Mouse (Mus musculus): ENCODE data around the gene Zp3.

Gene Zp3

DNA sequence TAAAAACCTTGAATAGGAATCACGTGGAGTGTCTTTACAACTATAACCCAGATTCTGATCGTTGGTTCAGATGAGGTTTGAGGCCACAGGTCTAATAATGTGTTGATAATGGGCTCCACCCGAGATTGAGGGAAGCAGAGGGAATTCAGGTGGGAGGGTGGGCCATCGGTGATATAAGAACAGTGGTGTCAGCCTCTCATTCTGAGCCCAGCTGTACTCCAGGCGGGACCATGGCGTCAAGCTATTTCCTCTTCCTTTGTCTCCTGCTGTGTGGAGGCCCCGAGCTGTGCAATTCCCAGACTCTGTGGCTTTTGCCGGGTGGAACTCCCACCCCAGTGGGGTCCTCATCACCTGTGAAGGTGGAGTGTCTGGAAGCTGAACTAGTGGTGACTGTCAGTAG is at the start of gene Zp3:
TSS of gene Zp3 (plus strand) at position 196 of the 400 bp plus-strand sequence.
- no peak for DNase-seq (ENCODE audit: low spot score)

DNA sequence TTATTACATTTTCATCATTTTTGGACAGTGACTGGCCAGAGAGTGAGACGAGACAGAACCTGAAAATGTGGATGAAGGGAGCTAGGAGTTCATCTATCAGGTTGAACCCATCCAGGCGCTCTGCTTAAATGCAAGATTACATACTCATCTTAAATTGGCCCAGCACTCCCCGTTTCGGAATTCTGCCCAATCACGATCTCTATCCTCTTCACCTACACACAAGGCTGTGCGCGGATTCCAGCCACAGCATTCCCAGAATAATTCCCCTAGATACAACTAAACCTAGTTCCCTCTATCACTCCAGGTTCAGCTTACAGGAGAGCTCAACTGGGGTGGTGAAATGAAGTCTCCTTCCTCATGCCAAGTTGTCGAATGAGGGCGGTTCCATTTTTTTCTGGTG is 48.4 kb upstream of the Zp3 start:
- no peak for DNase-seq (ENCODE audit: low spot score)

GRCm38 (mm10) chr5:135932359-135932758 is 47.5 kb upstream of the Zp3 start:
- DNase-seq (ENCODE audit: low spot score) = no peak

DNA sequence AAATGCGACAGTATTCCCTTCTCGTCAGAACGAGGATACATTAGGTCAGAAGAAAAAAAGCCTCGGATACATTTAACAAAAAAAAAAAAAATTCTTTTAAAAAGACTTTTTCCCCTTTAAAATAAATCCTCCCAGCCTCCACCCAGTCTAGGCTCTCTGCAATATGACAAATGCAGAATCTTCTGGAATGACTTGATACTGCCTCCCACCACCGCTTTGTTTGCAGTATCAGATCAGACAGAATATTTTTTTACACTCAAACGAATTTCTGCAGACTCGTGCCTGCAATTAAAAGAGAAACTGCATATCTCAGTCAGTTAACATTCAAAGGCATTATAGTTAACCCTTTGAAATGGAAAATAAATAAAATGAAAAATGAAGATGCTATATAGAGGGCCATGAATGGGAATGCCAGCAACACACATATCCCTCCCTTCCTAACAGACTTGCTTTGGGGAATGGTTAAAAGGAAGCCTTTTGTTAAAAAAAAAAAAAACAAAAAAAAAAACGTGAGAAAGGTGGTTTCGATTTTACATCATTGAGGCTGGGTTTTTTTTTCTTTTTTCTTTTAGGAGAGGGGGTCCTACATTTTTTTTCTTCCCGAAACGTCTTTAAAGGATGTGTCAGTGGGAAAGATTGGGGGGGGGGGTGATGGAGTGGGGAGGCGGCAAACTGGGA is 46.5 kb upstream of the Zp3 start:
- no peak for DNase-seq (ENCODE audit: low spot score)

DNA sequence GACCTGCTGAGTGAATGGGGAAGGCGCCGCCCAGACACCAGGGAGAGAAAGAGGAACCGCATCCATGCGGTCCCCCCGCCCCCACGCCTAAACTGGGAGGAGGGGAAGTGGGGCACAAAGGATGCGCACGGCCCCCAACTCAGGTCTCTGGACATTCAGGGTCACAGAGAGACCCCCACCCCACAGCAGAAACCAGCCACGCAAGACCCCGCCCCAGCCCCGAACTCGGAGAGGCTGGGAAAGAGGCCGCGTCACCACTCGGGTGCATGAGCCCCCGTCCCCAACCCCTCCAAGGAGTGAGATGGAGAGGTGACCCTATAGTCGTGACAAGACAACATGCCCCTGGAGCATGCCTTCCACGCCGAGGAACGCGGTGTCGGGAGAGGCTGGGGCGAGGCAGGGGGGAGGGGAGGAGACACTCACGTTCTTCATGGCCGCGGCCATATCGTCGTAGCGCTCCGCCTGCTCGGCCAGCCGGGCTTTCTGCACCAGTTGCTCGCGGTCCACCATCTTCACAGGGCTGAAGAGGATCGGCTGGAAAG is 45.9 kb upstream of the Zp3 start:
- peak; percentile 66 for DNase-seq (ENCODE audit: low spot score)

- DNase-seq (ENCODE audit: low spot score) = peak; percentile 97
Observed at GRCm38 (mm10) chr5:135934481-135935175, 45.3 kb upstream of the Zp3 start, which contains the start of gene Ywhag. Gene Ywhag, minus strand, starts transcription at chr5:135934616.

DNA sequence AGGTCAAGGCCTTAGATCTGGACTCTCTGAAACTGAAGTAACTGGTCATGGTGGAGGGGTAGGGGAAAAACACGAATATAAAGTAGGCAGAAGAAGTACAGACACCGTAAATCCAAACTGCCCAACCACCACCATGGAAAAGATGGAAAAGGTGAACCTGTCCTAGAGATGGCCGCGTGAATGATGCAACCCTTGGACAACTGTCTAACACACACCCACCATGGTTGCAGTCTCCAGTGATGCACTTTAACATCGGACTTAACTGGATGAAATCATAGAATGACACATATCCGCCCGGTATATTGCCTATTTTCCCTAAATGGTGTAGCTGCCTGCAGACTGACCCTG is 44.7 kb upstream of the Zp3 start:
- no peak for DNase-seq (ENCODE audit: low spot score)

- no peak for DNase-seq (ENCODE audit: low spot score)
Observed at GRCm38 (mm10) chr5:135935641-135936190, 44.2 kb upstream of the Zp3 start.

DNA sequence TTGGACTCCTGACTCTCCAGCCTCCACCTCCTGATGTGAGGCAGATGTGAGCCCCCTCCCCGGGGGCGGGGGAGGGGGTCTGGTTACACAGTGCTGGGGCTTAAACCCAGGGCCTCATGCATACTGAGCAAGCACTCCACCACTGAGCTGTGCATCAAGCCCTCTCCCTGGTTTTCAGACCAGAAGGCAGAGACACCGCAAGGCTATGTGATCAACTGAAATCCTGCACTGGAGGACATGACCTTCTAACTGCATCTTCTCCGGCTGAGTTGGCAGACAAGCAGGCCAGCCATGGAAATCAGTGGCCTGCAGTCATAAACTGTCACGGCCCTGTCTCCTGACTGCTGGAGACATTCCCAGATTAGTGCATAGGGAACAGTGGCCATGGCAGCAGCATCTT is 39.3 kb upstream of the Zp3 start:
- DNase-seq (ENCODE audit: low spot score) = peak; percentile 84

DNA sequence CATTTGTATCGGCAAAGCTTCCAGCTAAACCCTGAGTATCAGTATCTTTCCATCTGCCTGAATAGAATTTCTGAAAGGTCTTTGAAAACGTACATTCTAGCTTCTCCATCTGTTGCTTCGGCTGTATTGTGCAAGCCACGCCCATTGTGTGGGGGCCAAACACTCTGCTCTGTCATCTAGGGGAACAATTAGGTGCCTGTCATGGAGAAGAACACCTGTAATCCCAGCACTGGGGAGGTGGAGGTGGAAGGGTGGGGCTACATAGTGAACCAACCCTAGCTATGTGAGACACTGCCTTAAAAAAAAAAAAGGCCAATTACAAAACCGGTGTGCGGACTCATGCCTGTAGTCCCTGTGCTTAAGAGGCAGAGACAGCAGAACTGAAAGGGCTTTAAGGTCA is 37.2 kb upstream of the Zp3 start:
- no peak for DNase-seq (ENCODE audit: low spot score)

DNA sequence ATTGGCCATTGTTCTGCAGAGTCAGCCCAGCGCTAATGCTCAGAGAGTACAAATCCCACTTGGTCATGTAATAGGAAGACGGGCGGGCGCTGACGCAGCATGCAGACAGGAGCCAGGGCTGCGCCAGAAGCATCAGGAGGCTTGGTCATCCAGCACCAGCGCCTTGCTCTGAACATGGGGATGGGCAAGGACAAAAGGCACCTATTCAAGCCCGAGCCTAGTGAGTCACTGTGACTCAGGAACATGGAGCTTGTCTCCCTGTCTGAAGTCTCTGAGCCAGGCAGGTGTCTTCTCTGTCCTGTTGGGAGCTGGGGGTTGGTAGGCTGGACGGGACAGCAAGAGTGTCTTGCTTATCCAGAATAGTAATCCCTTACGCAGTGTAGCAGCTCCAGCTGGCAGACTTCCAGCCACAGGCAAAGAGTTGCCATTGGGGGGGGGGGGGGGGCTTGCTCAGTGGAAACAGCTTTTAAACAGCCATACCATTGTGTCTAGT is 33.9 kb upstream of the Zp3 start:
- no peak for DNase-seq (ENCODE audit: low spot score)

DNA sequence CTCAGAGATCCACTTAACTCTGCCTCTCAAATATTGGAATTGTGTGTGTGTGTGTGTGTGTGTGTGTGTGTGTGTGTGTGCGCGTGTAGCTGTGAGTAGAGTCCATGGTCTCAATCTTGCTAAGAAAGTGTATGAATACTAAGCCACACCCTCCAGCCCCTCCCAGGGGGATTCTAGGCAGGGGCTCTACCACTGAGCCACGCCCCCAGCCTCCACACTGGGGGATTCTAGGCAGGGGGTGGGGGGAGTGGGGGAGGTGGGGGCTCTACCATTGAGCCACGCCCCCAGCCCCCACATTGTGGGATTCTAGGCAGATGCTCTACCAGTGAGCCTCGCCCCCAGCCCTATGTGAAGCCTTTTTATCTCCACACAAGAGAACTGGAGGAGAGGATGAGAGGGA is 33.3 kb upstream of the Zp3 start:
- no peak for DNase-seq (ENCODE audit: low spot score)

GRCm38 (mm10) chr5:135950710-135951412 is 29.0 kb upstream of the Zp3 start:
- DNase-seq (ENCODE audit: low spot score) = peak; percentile 80

DNA sequence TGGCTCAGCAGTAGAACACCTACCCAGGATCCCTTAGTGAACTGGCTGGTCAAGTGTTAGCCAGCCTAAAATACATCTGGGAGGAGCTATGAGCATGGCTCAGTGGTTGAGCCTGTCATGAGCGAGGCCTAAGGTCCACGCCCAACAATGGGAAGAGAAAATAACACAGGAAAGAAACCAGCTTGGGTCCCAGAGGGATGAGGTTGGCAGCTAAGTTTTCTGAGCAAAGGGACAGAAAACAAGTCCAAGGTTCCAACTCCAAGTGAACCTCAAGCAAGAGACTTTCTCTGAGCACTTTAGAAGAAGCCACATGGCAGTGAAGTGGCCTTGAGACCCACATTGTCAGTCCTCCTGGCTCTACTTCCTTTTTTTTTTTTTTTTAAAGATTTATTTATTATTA is 28.2 kb upstream of the Zp3 start:
- DNase-seq (ENCODE audit: low spot score) = peak; percentile 98

DNA sequence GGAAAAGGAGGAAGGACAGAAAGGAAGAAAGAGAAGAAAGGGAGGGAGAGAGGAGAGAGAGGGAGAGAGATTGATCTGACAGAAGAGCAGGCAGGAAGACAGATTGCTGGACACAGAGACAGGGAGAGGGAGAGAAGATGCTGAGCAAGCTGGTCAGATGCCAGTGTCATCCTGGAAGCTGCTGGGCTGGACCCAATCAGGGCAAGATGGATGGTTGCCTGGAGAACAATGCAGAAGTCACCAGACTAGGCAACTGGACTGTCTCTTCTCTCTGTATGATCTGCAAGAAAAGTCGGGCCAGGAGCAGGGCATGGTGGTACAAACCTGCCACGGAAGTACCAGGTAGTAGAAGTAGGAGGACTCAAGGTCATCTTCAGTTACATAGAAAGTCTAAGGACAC is 27.1 kb upstream of the Zp3 start:
- peak; percentile 75 for DNase-seq (ENCODE audit: low spot score)

DNA sequence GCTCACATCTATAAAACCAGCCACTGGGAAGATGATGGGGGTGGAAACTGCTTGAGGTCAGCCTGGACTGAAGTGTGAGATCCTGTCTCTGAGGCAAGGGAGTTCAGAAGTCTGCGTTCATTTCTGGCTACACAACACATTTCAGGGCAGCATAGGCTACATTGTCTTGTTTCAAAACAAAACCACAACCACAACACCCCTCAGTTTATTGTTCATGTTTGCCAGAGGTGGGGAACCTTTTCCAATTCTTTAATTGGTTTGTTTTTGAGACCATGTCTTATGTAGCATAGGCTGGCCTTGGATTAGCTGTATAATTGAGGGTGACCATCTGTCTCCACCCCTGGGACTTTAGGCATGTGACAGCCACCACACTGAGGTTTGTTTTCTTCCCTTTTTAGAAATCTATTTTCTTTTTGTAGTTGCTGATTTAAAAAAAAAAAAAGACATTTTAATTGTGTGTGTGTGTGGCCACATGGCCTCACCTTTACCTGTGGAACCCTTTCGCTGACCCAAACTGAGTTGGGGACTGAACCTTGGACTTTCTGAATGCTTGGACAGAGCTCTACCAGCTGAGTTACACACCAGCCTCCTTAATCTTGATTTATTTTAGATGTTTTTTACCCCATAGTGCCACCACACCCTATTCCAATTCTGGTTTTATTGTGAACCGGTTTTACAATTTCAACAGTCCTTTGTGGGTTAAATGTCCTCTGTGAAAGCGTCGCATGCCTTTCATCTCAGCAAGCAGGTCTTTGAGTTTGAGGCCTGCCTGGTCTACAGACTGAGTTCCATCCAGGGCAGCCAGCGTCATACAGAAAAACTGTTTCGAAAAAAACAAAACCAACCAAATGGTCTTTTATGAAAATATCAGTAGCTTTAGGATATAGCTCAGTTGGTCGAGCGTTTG is 23.3 kb upstream of the Zp3 start:
- DNase-seq (ENCODE audit: low spot score) = peak; percentile 30

- DNase-seq (ENCODE audit: low spot score) = peak; percentile 98
Observed at GRCm38 (mm10) chr5:135957207-135957974, 22.5 kb upstream of the Zp3 start.

- no peak for DNase-seq (ENCODE audit: low spot score)
Observed at GRCm38 (mm10) chr5:135958367-135958766, 21.5 kb upstream of the Zp3 start.

- peak; percentile 63 for DNase-seq (ENCODE audit: low spot score)
Observed at GRCm38 (mm10) chr5:135959911-135960310, 20.0 kb upstream of the Zp3 start.

DNA sequence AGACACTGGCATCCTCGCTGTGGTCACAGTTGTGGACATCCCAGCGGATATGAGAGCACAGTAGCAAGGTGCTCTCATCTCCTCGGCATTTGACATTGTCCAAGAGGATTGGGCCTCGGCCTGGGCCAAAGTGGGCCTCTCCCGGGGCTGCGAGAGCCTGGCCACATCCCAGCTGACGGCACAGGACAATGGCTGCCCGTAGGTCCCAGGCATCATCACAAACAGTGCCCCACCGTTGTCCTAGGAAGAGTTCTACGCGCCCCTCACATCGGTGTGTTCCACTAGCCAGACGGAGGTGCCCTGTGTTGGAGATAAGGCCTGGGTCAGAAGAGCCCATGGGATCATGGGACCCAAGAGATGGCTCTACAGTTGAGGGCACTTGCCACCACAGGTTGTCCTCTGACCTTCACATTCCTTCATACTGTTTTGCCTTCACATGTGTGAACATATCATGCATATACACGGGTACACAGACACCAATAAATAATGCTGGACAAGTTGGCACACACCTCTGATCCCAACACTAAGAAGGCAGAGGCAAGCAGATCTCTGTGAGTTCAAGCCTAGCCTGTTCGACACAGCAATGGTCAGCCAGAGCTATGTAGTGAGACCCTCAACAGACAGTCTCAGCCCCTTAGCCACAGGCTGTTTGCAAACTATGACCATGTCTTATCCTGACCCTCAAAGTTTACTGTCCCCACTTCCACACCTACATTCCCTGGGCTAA is 18.8 kb upstream of the Zp3 start:
- DNase-seq (ENCODE audit: low spot score) = no peak
